Mouse (Mus musculus) bone marrow macrophage, adult 2 months (primary cell): ENCODE results near the gene Best2. TPM values are rescaled to one million over a fixed set of nuclear protein-coding genes. Genes with fewer than 3 reads are reported as not detected.

Experiments
- H3K27ac ChIP-seq: 2 replicates; pipeline ENCODE4 v1.5.1; 2012; ENCODE audit warnings: low read depth, low read length; ENCODE audit not compliant: insufficient read depth
- H3K4me1 ChIP-seq: 2 replicates; pipeline ENCODE4 v1.6.1; 2012; ENCODE audit warnings: low read length; ENCODE audit not compliant: control insufficient read depth, insufficient read depth
- H3K4me3 ChIP-seq: 2 replicates; pipeline ENCODE4 v1.5.1; 2012; ENCODE audit warnings: mild to moderate bottlenecking, low read length, moderate library complexity; ENCODE audit not compliant: insufficient read depth
- CTCF ChIP-seq: IDR thresholded peaks from 2 replicates; pipeline ENCODE4 v1.5.1; 2012; ENCODE audit warnings: low read depth, mild to moderate bottlenecking, low read length, moderate library complexity
- POLR2A ChIP-seq: IDR thresholded peaks from 2 replicates; pipeline ENCODE4 v1.6.1; 2012; ENCODE audit warnings: mild to moderate bottlenecking, low read depth, low read length, borderline replicate concordance
- polyA plus RNA-seq: library from polyadenylated mRNA; stranded (reverse); fragments of >200 nt; gene quantifications from 2 replicates; pipeline ENCODE4 v1.2.4, GENCODE M21; 2012; ENCODE audit not compliant: missing spikeins, insufficient read depth, insufficient read length

Best2 gene
- polyA plus RNA-seq, 1 experiment: not detected

GRCm38 (mm10) chr8:85025098-85025932, 11.0 kb upstream of the Best2 start, which contains the start of gene Asna1:
TSS of gene Asna1 (minus strand) at chr8:85025281.
- TF ChIP-seq POLR2A (peak; percentile 81; the same call in 1 of the 2 replicates), CTCF (no peak)
- Histone ChIP-seq H3K4me1 (peaks cover 18% of the 10 kb centered on the region), H3K4me3 (peak within 1 kb of the TSS; percentile 94), H3K27ac (peak within 1 kb of the TSS; percentile 82)

DNA sequence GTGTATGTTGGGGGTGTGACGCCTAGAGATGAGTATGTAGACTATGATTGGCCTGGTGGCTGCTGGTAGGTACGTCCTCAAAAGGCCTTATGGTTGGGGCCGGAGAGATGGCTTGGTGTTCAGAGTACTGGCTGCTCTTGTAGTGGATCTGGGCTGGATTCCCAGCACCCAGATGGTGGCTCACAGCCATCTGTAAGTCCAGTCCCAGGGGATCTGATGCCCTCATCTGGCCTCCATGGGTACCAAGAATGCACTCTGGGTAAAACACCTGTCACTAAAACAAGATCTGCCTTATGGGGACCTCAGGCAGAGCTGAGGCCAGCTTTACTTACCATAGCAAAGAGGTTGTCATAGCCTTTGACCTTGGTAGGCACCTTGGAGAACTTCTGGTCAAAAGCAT, 9.5 kb upstream of the Best2 start:
- peaks cover 15% of the 10 kb centered on the region for H3K4me1 ChIP-seq
- no peak for TF ChIP-seq POLR2A
- no peak for TF ChIP-seq CTCF
- H3K4me3 ChIP-seq: peak overlapping the region; percentile 94
- H3K27ac ChIP-seq: no peak overlapping the region

DNA sequence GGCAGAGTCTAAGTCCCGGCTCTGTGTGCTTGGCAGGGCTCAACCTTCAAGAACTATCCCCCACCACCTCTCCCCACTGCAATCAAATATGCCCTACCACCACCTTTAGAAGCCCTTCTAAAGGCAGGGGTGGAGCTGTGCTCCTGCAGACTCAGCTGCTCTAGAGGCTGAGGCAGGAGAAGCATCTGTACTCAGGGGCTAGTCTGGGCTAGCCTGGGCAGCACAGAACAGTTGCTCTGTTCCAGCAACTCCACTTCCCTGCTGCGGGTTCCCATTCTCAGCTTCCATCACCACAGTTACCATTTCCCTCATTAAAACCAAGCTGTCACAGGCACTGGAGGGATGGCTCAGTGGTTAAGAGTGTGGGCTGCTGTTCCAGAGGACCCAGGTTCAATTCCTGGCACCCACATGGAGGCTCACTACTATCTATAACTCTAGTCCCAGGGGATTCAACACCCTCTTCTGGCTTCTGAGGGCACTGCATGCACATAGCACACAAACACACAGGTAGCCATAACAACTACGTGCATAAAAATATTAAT, 7.3 kb upstream of the Best2 start:
- no peak overlapping the region for H3K4me3 ChIP-seq
- TF ChIP-seq CTCF (no peak), POLR2A (no peak)
- H3K4me1 ChIP-seq: peaks cover 9% of the 10 kb centered on the region
- H3K27ac ChIP-seq: no peak overlapping the region

- H3K4me3 ChIP-seq: no peak overlapping the region
- no peaks in the 10 kb centered on the region for H3K4me1 ChIP-seq
- H3K27ac ChIP-seq: no peak overlapping the region
- TF ChIP-seq CTCF (no peak), POLR2A (no peak)
Measured at GRCm38 (mm10) chr8:85017209-85017608, 2.9 kb upstream of the Best2 start.

DNA sequence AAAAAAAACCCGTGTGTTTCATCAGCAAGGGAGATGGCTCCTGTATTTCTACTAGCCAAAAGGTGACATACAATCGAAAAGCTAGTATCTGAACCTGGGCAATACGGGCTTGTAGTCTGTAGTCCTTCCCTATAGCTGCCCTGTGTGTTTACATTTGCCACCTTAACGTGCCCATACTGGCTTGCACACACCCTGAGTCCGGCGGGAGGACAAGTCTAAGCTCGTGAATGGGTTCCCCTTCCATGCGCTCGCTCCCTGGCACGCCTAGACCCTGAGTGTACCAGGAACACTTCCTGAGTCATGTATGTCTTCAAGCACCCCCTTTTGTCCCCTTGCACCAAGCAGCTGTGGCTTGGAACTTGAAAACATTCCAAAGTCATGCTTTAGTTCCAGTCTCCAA, 2.4 kb upstream of the Best2 start:
- TF ChIP-seq CTCF (no peak), POLR2A (no peak)
- H3K27ac ChIP-seq: no peak overlapping the region
- H3K4me1 ChIP-seq: no peaks in the 10 kb centered on the region
- no peak overlapping the region for H3K4me3 ChIP-seq

DNA sequence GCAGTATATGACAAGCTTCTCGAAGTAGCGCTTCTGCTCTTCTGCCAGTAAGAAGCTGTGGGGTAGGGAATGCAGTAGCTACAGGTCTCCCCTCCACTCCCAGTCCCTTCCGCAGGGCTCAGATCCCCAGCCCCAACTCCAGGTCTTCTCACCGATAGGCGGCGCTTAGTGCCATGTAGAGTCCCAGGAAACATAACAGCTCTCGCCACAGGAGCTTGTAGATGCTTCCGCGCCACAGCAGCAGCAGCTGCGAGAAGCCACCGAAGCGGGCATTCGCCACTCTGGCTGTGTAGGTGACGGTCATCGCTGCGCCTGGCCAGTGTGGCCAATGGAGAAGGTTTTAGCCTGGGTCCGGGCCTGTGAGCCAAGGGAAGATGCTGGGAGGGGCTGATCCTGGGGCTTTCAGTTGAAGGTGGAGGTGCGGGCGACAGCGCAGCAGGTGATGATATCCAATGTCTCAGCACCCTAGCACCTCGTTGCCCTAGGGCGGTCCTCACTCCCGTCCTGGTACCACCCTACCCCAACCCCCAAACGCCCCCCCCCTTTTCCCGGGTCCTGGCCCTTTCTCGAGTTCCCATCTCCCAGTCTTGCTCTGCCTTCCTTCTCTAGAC, 996 bp downstream of the Best2 start:
- Histone ChIP-seq H3K27ac (no peak overlapping the region), H3K4me1 (no peaks in the 10 kb centered on the region), H3K4me3 (no peak overlapping the region)
- TF ChIP-seq POLR2A: no peak
- TF ChIP-seq CTCF: peak; percentile 32; the same call in 1 of the 2 replicates

- TF ChIP-seq POLR2A (no peak), CTCF (no peak)
- Histone ChIP-seq H3K4me1 (no peaks in the 10 kb centered on the region), H3K4me3 (no peak overlapping the region), H3K27ac (no peak overlapping the region)
Measured at GRCm38 (mm10) chr8:85011242-85011641, 3.1 kb downstream of the Best2 start.

- Histone ChIP-seq H3K27ac (no peak overlapping the region), H3K4me1 (no peaks in the 10 kb centered on the region), H3K4me3 (no peak overlapping the region)
- TF ChIP-seq CTCF (no peak), POLR2A (no peak)
Measured at GRCm38 (mm10) chr8:85007686-85008085, 6.6 kb downstream of the Best2 start.

DNA sequence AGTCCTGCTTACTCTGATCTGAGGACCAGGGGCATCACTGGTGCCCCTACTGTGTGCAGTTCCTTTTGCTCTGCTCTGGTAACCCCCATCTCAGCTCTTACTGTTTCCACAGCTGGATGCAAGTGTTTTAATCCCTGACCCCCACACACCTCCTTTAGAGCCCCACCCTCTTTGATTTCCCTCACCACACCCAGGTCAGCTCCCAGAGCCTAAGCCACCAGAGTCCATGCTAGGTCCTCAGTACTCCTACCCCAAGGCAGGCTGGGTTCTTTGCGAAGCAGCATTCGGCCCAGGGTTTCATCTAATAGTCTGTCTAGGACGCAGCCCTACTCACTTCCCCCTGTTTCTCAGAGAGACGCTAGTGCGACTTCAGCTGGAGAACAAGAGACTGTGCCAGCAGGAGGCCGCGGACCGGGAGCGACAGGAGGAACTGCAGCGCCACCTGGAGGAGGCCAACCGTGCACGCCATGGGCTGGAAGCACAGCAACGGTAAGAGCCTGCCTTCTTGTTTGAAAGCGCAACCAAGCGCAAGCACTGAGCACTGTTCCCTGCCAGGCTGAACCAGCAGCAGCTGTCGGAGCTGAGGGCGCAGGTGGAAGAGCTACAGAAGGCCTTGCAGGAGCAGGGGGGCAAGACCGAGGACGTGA, 16.6 kb downstream of the Best2 start:
- H3K27ac ChIP-seq: no peak overlapping the region
- peak; percentile 43; the same call in 1 of the 2 replicates for TF ChIP-seq CTCF
- TF ChIP-seq POLR2A: no peak
- no peak overlapping the region for H3K4me3 ChIP-seq
- peaks cover 4% of the 10 kb centered on the region; the same call in 1 of the 2 replicates for H3K4me1 ChIP-seq
